Mouse (Mus musculus): ENCODE results near the gene Ecsit. TPM values are rescaled to one million over a fixed set of nuclear protein-coding genes. Genes with fewer than 3 reads are reported as not detected.

The Ecsit gene
- 85.2 and 90.2 TPM in 2 replicates for polyA plus RNA-seq (2012; rRNA removed)

- TF ChIP-seq POLR2A (IDR thresholded peaks at IDR 0.05; ENCODE audit: borderline replicate concordance, insufficient read depth, low read length) (peak; percentile 78; the same call in 1 of the 2 replicates), CTCF (IDR thresholded peaks at IDR 0.05; ENCODE audit: borderline replicate concordance, insufficient read depth, low read depth, low read length) (no peak)
- Histone ChIP-seq H3K27me3 (ENCODE audit: control insufficient read depth, insufficient read depth, low read length) (no peaks in the 10 kb centered on the region), H3K4me1 (ENCODE audit: control insufficient read depth, insufficient read depth, low read length) (peaks cover 8% of the 10 kb centered on the region; the same call in 1 of the 2 replicates), H3K4me3 (replicated peaks; ENCODE audit: insufficient read depth, low read depth, low read length) (peak within 1 kb of the TSS; percentile 78), H3K27ac (ENCODE audit: insufficient read depth, low read length) (peak within 1 kb of the TSS; percentile 68)
- WGBS: under 1% methylated on average over 48 of the region's 48 CpGs
- peak; percentile 96 to 98 for DNase-seq
Observed at GRCm38 (mm10) chr9:22085022-22085834, at the start of gene Ecsit. Gene Ecsit, minus strand, starts transcription at chr9:22085438.

DNA sequence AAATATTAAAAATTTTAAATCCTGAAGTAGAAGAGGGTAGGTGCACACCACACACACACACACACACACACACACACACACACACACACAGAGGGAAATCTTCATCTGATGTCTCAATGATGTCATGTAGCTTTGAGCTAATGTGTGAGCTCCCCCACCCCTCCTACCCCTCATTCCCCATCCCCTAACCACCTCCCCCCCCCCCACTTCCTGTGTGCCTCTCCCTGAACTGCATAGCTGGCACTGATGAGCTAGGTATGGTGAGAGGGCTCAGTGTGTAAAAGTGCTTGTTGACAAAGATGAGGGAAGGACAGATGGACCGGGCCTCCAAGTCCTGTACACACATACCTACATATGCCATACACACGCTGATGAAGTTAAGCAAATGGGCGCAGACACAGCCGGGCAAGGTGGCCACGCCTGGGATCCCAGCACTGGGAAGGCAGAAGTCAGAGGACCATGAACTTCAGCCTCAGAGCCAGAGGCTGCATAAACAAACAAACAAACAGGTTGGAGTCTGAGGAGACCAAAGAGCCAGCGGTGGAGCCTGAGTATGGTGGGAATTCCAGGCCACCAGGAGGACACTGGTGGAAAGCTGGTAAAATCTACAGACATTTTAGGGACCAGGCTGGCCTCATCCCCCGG is 49.1 kb upstream of the Ecsit start:
- WGBS: 87% methylated on average over 7 of the region's 7 CpGs
- H3K4me3 ChIP-seq (replicated peaks; ENCODE audit: insufficient read depth, low read depth, low read length): no peak overlapping the region
- no peak overlapping the region for H3K27ac ChIP-seq (ENCODE audit: insufficient read depth, low read length)
- TF ChIP-seq POLR2A (IDR thresholded peaks at IDR 0.05; ENCODE audit: borderline replicate concordance, insufficient read depth, low read length) (no peak), CTCF (IDR thresholded peaks at IDR 0.05; ENCODE audit: borderline replicate concordance, insufficient read depth, low read depth, low read length) (no peak)
- no peaks in the 10 kb centered on the region for H3K4me1 ChIP-seq (ENCODE audit: control insufficient read depth, insufficient read depth, low read length)
- DNase-seq: no peak
- H3K27me3 ChIP-seq (ENCODE audit: control insufficient read depth, insufficient read depth, low read length): no peaks in the 10 kb centered on the region

DNA sequence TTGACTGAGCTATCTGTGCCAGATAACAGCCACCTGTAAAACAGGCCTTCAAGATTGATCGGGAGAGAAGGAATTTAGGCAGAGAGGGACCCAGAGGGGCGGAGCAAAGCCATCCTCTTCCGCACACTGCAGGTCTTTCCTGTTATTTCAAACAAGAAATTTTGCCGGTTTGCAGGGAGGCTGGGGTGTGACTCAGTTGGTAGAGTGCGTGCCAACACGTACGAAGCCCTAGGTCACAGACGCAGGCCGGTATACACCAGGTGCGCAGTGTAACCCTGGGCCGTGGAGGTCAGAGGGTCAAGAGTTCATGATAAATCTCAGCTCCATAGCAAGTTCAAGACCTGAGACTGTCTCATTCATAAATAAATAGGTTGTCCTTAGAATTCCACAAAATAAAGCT is 47.0 kb upstream of the Ecsit start:
- TF ChIP-seq POLR2A (IDR thresholded peaks at IDR 0.05; ENCODE audit: borderline replicate concordance, insufficient read depth, low read length) (no peak), CTCF (IDR thresholded peaks at IDR 0.05; ENCODE audit: borderline replicate concordance, insufficient read depth, low read depth, low read length) (no peak)
- Histone ChIP-seq H3K27me3 (ENCODE audit: control insufficient read depth, insufficient read depth, low read length) (no peaks in the 10 kb centered on the region), H3K27ac (ENCODE audit: insufficient read depth, low read length) (no peak overlapping the region), H3K4me1 (ENCODE audit: control insufficient read depth, insufficient read depth, low read length) (no peaks in the 10 kb centered on the region), H3K4me3 (replicated peaks; ENCODE audit: insufficient read depth, low read depth, low read length) (no peak overlapping the region)
- 76% methylated on average over 11 of the region's 11 CpGs for WGBS
- no peak for DNase-seq

DNA sequence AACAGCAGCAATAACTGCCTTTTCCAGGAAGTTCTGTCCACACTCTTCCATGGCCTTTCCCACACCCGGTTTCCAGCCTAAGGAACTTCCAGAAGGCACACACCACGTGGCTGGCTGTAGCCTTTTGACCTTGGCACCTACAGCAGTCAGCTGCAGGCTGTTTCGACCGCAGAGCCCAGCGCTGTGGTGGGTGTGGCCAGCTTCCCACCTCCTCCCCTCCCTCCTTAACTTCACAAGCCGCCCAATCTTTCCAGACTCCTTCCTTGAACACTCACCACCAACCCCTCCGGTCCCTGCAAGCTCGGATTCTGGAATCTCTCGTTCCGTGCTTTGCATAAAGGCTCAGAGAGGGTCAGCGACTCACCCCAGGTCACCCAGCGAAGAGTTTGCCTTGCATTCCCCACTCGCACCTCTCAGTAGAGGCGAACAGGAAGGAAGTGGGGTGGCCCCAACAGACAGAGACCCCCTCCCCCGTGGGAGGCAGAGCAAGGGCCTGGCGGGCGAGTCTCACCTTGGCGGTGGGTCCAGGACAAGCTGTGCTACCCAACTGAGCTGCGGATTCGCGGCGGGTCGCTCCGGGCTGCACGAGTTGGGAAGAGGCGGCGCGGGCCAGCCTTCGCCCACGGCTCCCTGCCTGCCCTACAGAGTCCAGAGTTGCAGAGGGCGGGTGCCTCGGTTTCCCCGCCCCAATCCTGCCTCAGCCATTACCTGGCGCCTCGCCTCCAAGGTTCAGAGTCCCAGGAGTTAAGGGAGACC is 46.2 kb upstream of the Ecsit start:
- no peak overlapping the region for H3K27ac ChIP-seq (ENCODE audit: insufficient read depth, low read length)
- no peak for TF ChIP-seq CTCF (IDR thresholded peaks at IDR 0.05; ENCODE audit: borderline replicate concordance, insufficient read depth, low read depth, low read length)
- TF ChIP-seq POLR2A (IDR thresholded peaks at IDR 0.05; ENCODE audit: borderline replicate concordance, insufficient read depth, low read length): no peak
- WGBS: 10% methylated on average over 35 of the region's 35 CpGs
- no peak overlapping the region for H3K4me3 ChIP-seq (replicated peaks; ENCODE audit: insufficient read depth, low read depth, low read length)
- no peaks in the 10 kb centered on the region for H3K4me1 ChIP-seq (ENCODE audit: control insufficient read depth, insufficient read depth, low read length)
- H3K27me3 ChIP-seq (ENCODE audit: control insufficient read depth, insufficient read depth, low read length): no peaks in the 10 kb centered on the region
- DNase-seq: no peak

DNA sequence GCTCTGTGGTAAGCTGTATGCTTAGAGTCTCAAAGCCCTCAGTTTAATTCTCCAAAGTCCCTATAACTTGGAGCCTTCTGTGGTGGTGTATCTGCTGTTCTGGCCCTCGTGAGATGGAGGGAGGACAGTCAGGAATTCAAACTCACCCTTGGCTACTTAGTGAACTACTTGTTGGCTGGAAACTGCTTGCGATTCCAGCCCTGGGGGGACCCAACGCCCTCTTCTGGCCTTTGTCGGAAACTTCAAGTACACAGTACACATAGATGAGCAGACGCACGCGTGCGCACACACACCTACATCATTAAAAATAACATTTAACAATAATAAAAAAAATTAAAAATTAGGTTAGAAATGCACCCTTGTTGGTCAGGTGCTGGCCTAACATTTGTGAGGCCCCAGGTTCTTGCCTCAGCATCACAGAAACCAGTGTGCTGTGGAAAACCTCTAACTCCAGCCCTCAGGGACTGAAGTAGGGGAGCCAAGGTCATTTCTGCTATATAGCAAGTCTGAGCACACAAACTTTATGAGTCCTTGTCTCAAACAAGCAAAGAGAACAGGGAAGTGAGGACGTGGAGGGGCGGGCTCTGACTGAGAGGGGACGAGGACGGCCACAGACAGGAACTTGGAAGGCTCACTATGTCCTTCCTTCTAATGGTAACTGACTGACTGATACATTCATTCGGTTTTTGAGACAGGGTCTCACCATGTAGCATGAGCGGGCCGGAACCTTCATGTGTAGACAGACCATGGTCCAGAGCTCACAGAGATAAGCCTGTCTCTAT is 40.2 kb upstream of the Ecsit start:
- no peak overlapping the region for H3K4me3 ChIP-seq (replicated peaks; ENCODE audit: insufficient read depth, low read depth, low read length)
- no peak for DNase-seq
- 92% methylated on average over 15 of the region's 15 CpGs for WGBS
- no peaks in the 10 kb centered on the region for H3K27me3 ChIP-seq (ENCODE audit: control insufficient read depth, insufficient read depth, low read length)
- H3K27ac ChIP-seq (ENCODE audit: insufficient read depth, low read length): no peak overlapping the region
- TF ChIP-seq POLR2A (IDR thresholded peaks at IDR 0.05; ENCODE audit: borderline replicate concordance, insufficient read depth, low read length): no peak
- no peak for TF ChIP-seq CTCF (IDR thresholded peaks at IDR 0.05; ENCODE audit: borderline replicate concordance, insufficient read depth, low read depth, low read length)
- no peaks in the 10 kb centered on the region for H3K4me1 ChIP-seq (ENCODE audit: control insufficient read depth, insufficient read depth, low read length)

DNA sequence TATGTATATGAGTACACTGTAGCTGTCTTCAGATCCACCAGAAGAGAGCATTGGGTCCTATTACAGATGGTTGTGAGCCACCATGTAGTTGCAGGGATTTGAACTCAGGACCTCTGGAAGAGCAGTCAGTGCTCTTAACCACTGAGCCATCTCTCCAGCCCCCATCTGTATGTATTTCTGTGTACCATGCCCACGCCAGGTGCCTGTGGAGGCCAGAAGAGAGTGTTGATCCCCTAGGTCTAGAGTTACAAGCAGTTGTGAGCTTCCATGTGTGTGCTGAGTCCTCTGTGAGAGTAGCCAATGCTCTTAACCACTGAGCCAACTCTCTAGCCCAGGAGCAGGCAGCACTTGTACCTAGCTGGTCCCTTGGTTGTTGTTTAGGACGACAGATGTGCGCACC is 38.9 kb upstream of the Ecsit start:
- TF ChIP-seq POLR2A (IDR thresholded peaks at IDR 0.05; ENCODE audit: borderline replicate concordance, insufficient read depth, low read length): no peak
- TF ChIP-seq CTCF (IDR thresholded peaks at IDR 0.05; ENCODE audit: borderline replicate concordance, insufficient read depth, low read depth, low read length): no peak
- H3K4me1 ChIP-seq (ENCODE audit: control insufficient read depth, insufficient read depth, low read length): no peaks in the 10 kb centered on the region
- H3K27me3 ChIP-seq (ENCODE audit: control insufficient read depth, insufficient read depth, low read length): no peaks in the 10 kb centered on the region
- DNase-seq: no peak
- WGBS: 90% methylated on average over 3 of the region's 3 CpGs
- H3K4me3 ChIP-seq (replicated peaks; ENCODE audit: insufficient read depth, low read depth, low read length): no peak overlapping the region
- no peak overlapping the region for H3K27ac ChIP-seq (ENCODE audit: insufficient read depth, low read length)

DNA sequence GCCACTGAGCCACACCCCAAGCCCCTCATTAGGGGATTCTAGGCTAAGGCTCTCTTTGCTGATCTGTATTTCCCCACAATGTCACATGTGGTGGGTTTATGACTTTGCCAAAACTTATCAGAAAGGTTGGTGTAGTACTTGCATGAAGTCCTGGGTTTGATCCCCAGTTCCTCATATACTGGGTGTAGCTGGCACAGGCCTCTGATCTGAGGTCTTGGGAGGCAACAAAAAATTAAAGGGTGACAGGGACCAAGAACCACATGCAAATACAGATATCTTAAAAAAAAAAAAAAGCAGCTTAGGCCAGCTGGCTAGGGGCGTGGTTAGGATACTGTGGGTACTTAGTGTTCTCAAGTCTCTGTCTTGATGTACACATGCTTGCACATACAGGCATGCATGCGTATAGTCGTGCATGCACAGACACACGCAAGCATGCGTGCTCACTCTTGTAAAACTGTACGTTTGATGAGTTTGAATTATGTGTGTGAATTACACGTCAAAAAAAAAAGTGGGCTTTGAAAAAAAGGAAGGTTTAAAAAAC is 37.9 kb upstream of the Ecsit start:
- H3K4me3 ChIP-seq (replicated peaks; ENCODE audit: insufficient read depth, low read depth, low read length): no peak overlapping the region
- no peak overlapping the region for H3K27ac ChIP-seq (ENCODE audit: insufficient read depth, low read length)
- TF ChIP-seq CTCF (IDR thresholded peaks at IDR 0.05; ENCODE audit: borderline replicate concordance, insufficient read depth, low read depth, low read length) (no peak), POLR2A (IDR thresholded peaks at IDR 0.05; ENCODE audit: borderline replicate concordance, insufficient read depth, low read length) (no peak)
- DNase-seq: no peak
- WGBS: 83% methylated on average over 7 of the region's 7 CpGs
- H3K27me3 ChIP-seq (ENCODE audit: control insufficient read depth, insufficient read depth, low read length): no peaks in the 10 kb centered on the region
- no peaks in the 10 kb centered on the region for H3K4me1 ChIP-seq (ENCODE audit: control insufficient read depth, insufficient read depth, low read length)
